Mouse (Mus musculus) heart, postnatal 4 days (tissue): ENCODE results near the gene Dync1i1. TPM values are rescaled to one million over a fixed set of nuclear protein-coding genes. Genes with fewer than 3 reads are reported as not detected.

Experiments used
- DNase-seq: peaks from one replicate; pipeline ENCODE4 v3.0.0; 2021
- total RNA-seq, 2 experiments: library from RNA; stranded (reverse); gene quantifications; 2 replicates each; pipeline ENCODE4 v1.2.3; 2021

Gene Dync1i1
- total RNA-seq, 2 experiments from 2014 or later: 1.1 to 1.3 TPM

- DNase-seq: no peak
These were observed 50.0 kb downstream of the Dync1i1 start for GRCm38 (mm10) chr6:5775461-5775860.

GRCm38 (mm10) chr6:5781752-5782151 lies 56.3 kb downstream of the Dync1i1 start:
- no peak for DNase-seq

- no peak for DNase-seq
These were observed 58.4 kb downstream of the Dync1i1 start for GRCm38 (mm10) chr6:5783830-5784229.

GRCm38 (mm10) chr6:5790607-5791006 lies 65.2 kb downstream of the Dync1i1 start:
- DNase-seq: no peak

- DNase-seq: no peak
These were observed 68.8 kb downstream of the Dync1i1 start for GRCm38 (mm10) chr6:5794106-5794753.

GRCm38 (mm10) chr6:5795314-5795713 lies 69.9 kb downstream of the Dync1i1 start:
- no peak for DNase-seq

GRCm38 (mm10) chr6:5802124-5802839 lies 76.8 kb downstream of the Dync1i1 start:
- DNase-seq: no peak

- DNase-seq: peak; percentile 53
These were observed 77.5 kb downstream of the Dync1i1 start for GRCm38 (mm10) chr6:5802840-5803491.

- DNase-seq: no peak
These were observed 82.6 kb downstream of the Dync1i1 start for GRCm38 (mm10) chr6:5808008-5808421.

GRCm38 (mm10) chr6:5812076-5812475 lies 86.6 kb downstream of the Dync1i1 start:
- no peak for DNase-seq

GRCm38 (mm10) chr6:5819674-5820073 lies 94.2 kb downstream of the Dync1i1 start:
- DNase-seq: no peak

GRCm38 (mm10) chr6:5825461-5825860 lies 100.0 kb downstream of the Dync1i1 start:
- no peak for DNase-seq

- no peak for DNase-seq
These were observed 101.6 kb downstream of the Dync1i1 start for GRCm38 (mm10) chr6:5827064-5827463.

- DNase-seq: no peak
These were observed 103.1 kb downstream of the Dync1i1 start for GRCm38 (mm10) chr6:5828409-5828974.

GRCm38 (mm10) chr6:5829148-5829547 lies 103.7 kb downstream of the Dync1i1 start:
- no peak for DNase-seq

- DNase-seq: no peak
These were observed 105.3 kb downstream of the Dync1i1 start for GRCm38 (mm10) chr6:5830717-5831116.

- DNase-seq: no peak
These were observed 105.8 kb downstream of the Dync1i1 start for GRCm38 (mm10) chr6:5831233-5831632.

- no peak for DNase-seq
These were observed 107.4 kb downstream of the Dync1i1 start for GRCm38 (mm10) chr6:5832838-5833237.

- DNase-seq: no peak
These were observed 117.0 kb downstream of the Dync1i1 start for GRCm38 (mm10) chr6:5842466-5842865.

GRCm38 (mm10) chr6:5846154-5846553 lies 120.7 kb downstream of the Dync1i1 start:
- no peak for DNase-seq

GRCm38 (mm10) chr6:5854048-5854836 lies 128.8 kb downstream of the Dync1i1 start:
- DNase-seq: no peak

GRCm38 (mm10) chr6:5855526-5855925 lies 130.1 kb downstream of the Dync1i1 start:
- DNase-seq: no peak
